Mouse (Mus musculus): ENCODE results near the gene Pard3. TPM values are rescaled to one million over a fixed set of nuclear protein-coding genes. Genes with fewer than 3 reads are reported as not detected.

Pard3 gene
- total and polyA plus RNA-seq, 3 experiments = 0.51 to 1.3 (median 0.94) TPM

GRCm38 (mm10) chr8:127472204-127472603 is 408.5 kb downstream of the Pard3 start:
- DNase-seq (ENCODE audit: extremely low read depth) = no peak
- Histone ChIP-seq H3K4me2 (ENCODE audit: insufficient read depth, low read depth, poor library complexity, severe bottlenecking) (no peak overlapping the region), H3K27ac (ENCODE audit: insufficient read depth, low read depth) (no peak overlapping the region), H3K9ac (ENCODE audit: insufficient read depth, low read depth) (no peak overlapping the region), H3K4me3 (replicated peaks in 1 of 3; ENCODE audit: low read depth in 2 of 3, low read length in 2 of 3, poor library complexity in 1 of 3) (no peak overlapping the region), H3K36me3 (replicated peaks in 1 of 2; ENCODE audit: control insufficient read depth in 1 of 2, insufficient read depth in 1 of 2, low read length in 1 of 2) (no peaks in the 10 kb centered on the region), H3K27me3 (replicated peaks) (no peaks in the 10 kb centered on the region), H3K4me1 (ENCODE audit: control insufficient read depth in 1 of 2, insufficient read depth in 2 of 2) (peaks cover 0 to 7% of the 10 kb centered on the region in 2 experiments; a peak in 2 of 4 replicates), H3K9me3 (replicated peaks; ENCODE audit: low read length) (no peaks in the 10 kb centered on the region), H3K79me2 (replicated peaks; ENCODE audit: control insufficient read depth, extremely low read depth, insufficient read depth, poor library complexity, severe bottlenecking) (no peaks in the 10 kb centered on the region; the same call in 1 of the 2 replicates)
- dilution Hi-C loops (cut with MboI; ENCODE audit: extremely low pct_ligation_motif_present, extremely low pct_unique_long_range_greater_than_20kb, low sequenced_read_pairs) (no loop called here), in situ Hi-C loops (cut with MboI; ENCODE audit: low pct_ligation_motif_present, low pct_unique_long_range_greater_than_20kb, low sequenced_read_pairs) (no loop called here)
- TF ChIP-seq POLR2AphosphoS2 (IDR thresholded peaks at IDR 0.05; ENCODE audit: low read depth, low read length) (no peak), E2F4 (IDR thresholded peaks at IDR 0.05; ENCODE audit: insufficient replicate concordance, low read depth, low read length) (no peak), POLR2A (IDR thresholded peaks at IDR 0.05; ENCODE audit: low read depth, low read length) (no peak), UBTF (IDR thresholded peaks at IDR 0.05; ENCODE audit: low read depth, low read length) (no peak), TBP (conservative IDR thresholded peaks at IDR 0.05; ENCODE audit: low read depth, low read length) (no peak), MAX (IDR thresholded peaks at IDR 0.05; ENCODE audit: low read length) (no peak), KAT2A (IDR thresholded peaks at IDR 0.05; ENCODE audit: insufficient replicate concordance, low read length) (no peak), MAZ (IDR thresholded peaks at IDR 0.05; ENCODE audit: low read depth, low read length) (no peak), CTCF (conservative IDR thresholded peaks at IDR 0.05 in 1 of 2, IDR thresholded peaks at IDR 0.05 in 1 of 2; ENCODE audit: low read depth in 2 of 2, low read length in 2 of 2) (no peak), SIN3A (IDR thresholded peaks at IDR 0.05; ENCODE audit: low read length) (no peak), CHD1 (IDR thresholded peaks at IDR 0.05; ENCODE audit: low read depth, low read length) (no peak), RAD21 (IDR thresholded peaks at IDR 0.05; ENCODE audit: low read depth, low read length) (no peak), JUND (conservative IDR thresholded peaks at IDR 0.05; ENCODE audit: low read depth, low read length) (no peak), JUN (IDR thresholded peaks at IDR 0.05; ENCODE audit: insufficient read depth, low read depth, low read length) (no peak), NELFE (IDR thresholded peaks at IDR 0.05; ENCODE audit: low read depth, low read length) (no peak)

DNA sequence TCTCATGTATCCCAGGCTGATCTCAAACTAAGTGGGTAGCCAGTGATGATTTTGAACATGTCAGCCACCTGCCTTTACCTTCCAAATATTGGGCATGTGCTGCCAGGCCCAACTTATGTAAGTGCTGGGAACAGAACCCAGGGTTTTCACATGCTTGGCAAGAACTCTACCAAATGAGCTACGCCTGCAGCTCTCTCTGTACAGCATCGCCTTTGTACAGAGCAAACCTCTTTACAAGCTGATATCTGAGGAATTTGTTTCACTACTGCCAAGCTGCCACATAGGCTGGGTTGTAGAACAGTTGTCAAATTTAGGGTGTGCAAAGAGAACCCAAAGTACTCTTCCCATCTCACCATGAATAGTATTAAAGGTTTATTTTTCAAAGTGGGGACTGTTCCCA is 416.3 kb downstream of the Pard3 start:
- H3K9ac ChIP-seq (ENCODE audit: insufficient read depth, low read depth) = no peak overlapping the region
- dilution Hi-C loops (cut with MboI; ENCODE audit: extremely low pct_ligation_motif_present, extremely low pct_unique_long_range_greater_than_20kb, low sequenced_read_pairs) (no loop called here), in situ Hi-C loops (cut with MboI; ENCODE audit: low pct_ligation_motif_present, low pct_unique_long_range_greater_than_20kb, low sequenced_read_pairs) (no loop called here)
- no peak overlapping the region for H3K27ac ChIP-seq (ENCODE audit: insufficient read depth, low read depth)
- no peak overlapping the region for H3K4me2 ChIP-seq (ENCODE audit: insufficient read depth, low read depth, poor library complexity, severe bottlenecking)
- no peaks in the 10 kb centered on the region for H3K9me3 ChIP-seq (replicated peaks; ENCODE audit: low read length)
- no peak for DNase-seq (ENCODE audit: extremely low read depth)
- H3K4me3 ChIP-seq (replicated peaks in 1 of 3; ENCODE audit: low read depth in 2 of 3, low read length in 2 of 3, poor library complexity in 1 of 3) = no peak overlapping the region
- TF ChIP-seq MYC (IDR thresholded peaks at IDR 0.05; ENCODE audit: low read depth, low read length) (no peak), MEF2A (IDR thresholded peaks at IDR 0.05; ENCODE audit: borderline replicate concordance, low read depth, low read length) (no peak), PAX5 (IDR thresholded peaks at IDR 0.05; ENCODE audit: low read length) (no peak), POLR2A (IDR thresholded peaks at IDR 0.05; ENCODE audit: low read depth, low read length) (no peak), MAFK (IDR thresholded peaks at IDR 0.05; ENCODE audit: insufficient replicate concordance, low read length) (no peak), RAD21 (IDR thresholded peaks at IDR 0.05; ENCODE audit: low read depth, low read length) (no peak), NELFE (IDR thresholded peaks at IDR 0.05; ENCODE audit: low read depth, low read length) (no peak), KAT2A (IDR thresholded peaks at IDR 0.05; ENCODE audit: insufficient replicate concordance, low read length) (no peak), USF2 (conservative IDR thresholded peaks at IDR 0.05; ENCODE audit: low read depth, low read length) (no peak), GABPA (IDR thresholded peaks at IDR 0.05; ENCODE audit: insufficient replicate concordance, low read depth, low read length) (no peak), ETS1 (conservative IDR thresholded peaks at IDR 0.05; ENCODE audit: low read depth, low read length) (no peak)
- H3K79me2 ChIP-seq (replicated peaks; ENCODE audit: control insufficient read depth, extremely low read depth, insufficient read depth, poor library complexity, severe bottlenecking) = no peaks in the 10 kb centered on the region
- no peaks in the 10 kb centered on the region for H3K36me3 ChIP-seq (replicated peaks in 1 of 2; ENCODE audit: control insufficient read depth in 1 of 2, insufficient read depth in 1 of 2, low read length in 1 of 2)
- H3K4me1 ChIP-seq (ENCODE audit: control insufficient read depth in 1 of 2, insufficient read depth in 2 of 2) = no peaks in the 10 kb centered on the region
- no peaks in the 10 kb centered on the region for H3K27me3 ChIP-seq (replicated peaks)
